Mouse (Mus musculus) ovary, adult 2 months (tissue): ENCODE data around the gene Lcorl. TPM values are rescaled to one million over a fixed set of nuclear protein-coding genes. Genes with fewer than 3 reads are reported as not detected.

Experiments used
- polyA plus RNA-seq: library from polyadenylated mRNA; depleted of rRNA; stranded (reverse); fragments of >200 nt; gene quantifications from 2 replicates; pipeline ENCODE4 v1.2.3, GENCODE M21; 2012; rRNA removed

The Lcorl gene
- polyA plus RNA-seq = 1.2 and 2.1 TPM in 2 replicates

GRCm38 (mm10) chr5:45857254-45858011, at the start of gene Lcorl:
Gene Lcorl (minus strand): TSS chr5:45857615.

GRCm38 (mm10) chr5:45669598-45670279, 187.7 kb downstream of the Lcorl start, which contains the start of gene Ncapg:
Gene Ncapg (plus strand): TSS chr5:45669919.

Other genes starting within 250 kb of the Lcorl start
- 0.18 TPM in 2 replicates for gene Fam184b, start 218.0 kb downstream of the Lcorl start, polyA plus RNA-seq
- 0.93 and 1.0 TPM in 2 replicates for gene Ncapg, start 187.7 kb downstream of the Lcorl start, polyA plus RNA-seq